Mouse (Mus musculus): ENCODE data around the gene Foxe1. TPM values are rescaled to one million over a fixed set of nuclear protein-coding genes. Genes with fewer than 3 reads are reported as not detected.
A peak's percentile ranks its signal among the peaks of the same experiment; 100 is the strongest.

The Foxe1 gene
- not detected in 2 replicates for total RNA-seq (2015; ENCODE audit: low replicate concordance)
- not detected in 2 replicates for total RNA-seq (2017; ENCODE audit: low replicate concordance)

GRCm38 (mm10) chr4:46343596-46344260, at the start of gene Foxe1:
Gene Foxe1 (plus strand): TSS chr4:46343609.
- no peak for ATAC-seq (replicated peaks; ENCODE audit: low FRiP score, poor library complexity, severe bottlenecking)

GRCm38 (mm10) chr4:46304071-46304470, 39.3 kb upstream of the Foxe1 start:
- ATAC-seq (replicated peaks; ENCODE audit: low FRiP score, poor library complexity, severe bottlenecking), result no peak

GRCm38 (mm10) chr4:46304757-46305384, 38.5 kb upstream of the Foxe1 start:
- ATAC-seq (replicated peaks; ENCODE audit: low FRiP score, poor library complexity, severe bottlenecking), result peak; percentile 76

- ATAC-seq (replicated peaks; ENCODE audit: low FRiP score, poor library complexity, severe bottlenecking), result no peak
Observed at GRCm38 (mm10) chr4:46305436-46305835, 38.0 kb upstream of the Foxe1 start.

GRCm38 (mm10) chr4:46307341-46307740, 36.1 kb upstream of the Foxe1 start:
- no peak for ATAC-seq (replicated peaks; ENCODE audit: low FRiP score, poor library complexity, severe bottlenecking)

GRCm38 (mm10) chr4:46307869-46308268, 35.5 kb upstream of the Foxe1 start:
- ATAC-seq (replicated peaks; ENCODE audit: low FRiP score, poor library complexity, severe bottlenecking), result no peak

- no peak for ATAC-seq (replicated peaks; ENCODE audit: low FRiP score, poor library complexity, severe bottlenecking)
Observed at GRCm38 (mm10) chr4:46311631-46312030, 31.8 kb upstream of the Foxe1 start.

GRCm38 (mm10) chr4:46321730-46322389, 21.5 kb upstream of the Foxe1 start:
- ATAC-seq (replicated peaks; ENCODE audit: low FRiP score, poor library complexity, severe bottlenecking), result no peak

- no peak for ATAC-seq (replicated peaks; ENCODE audit: low FRiP score, poor library complexity, severe bottlenecking)
Observed at GRCm38 (mm10) chr4:46322715-46323114, 20.7 kb upstream of the Foxe1 start.

GRCm38 (mm10) chr4:46328906-46329305, 14.5 kb upstream of the Foxe1 start:
- ATAC-seq (replicated peaks; ENCODE audit: low FRiP score, poor library complexity, severe bottlenecking), result no peak

- no peak for ATAC-seq (replicated peaks; ENCODE audit: low FRiP score, poor library complexity, severe bottlenecking)
Observed at GRCm38 (mm10) chr4:46335846-46336245, 7.6 kb upstream of the Foxe1 start.

GRCm38 (mm10) chr4:46337990-46338389, 5.4 kb upstream of the Foxe1 start:
- ATAC-seq (replicated peaks; ENCODE audit: low FRiP score, poor library complexity, severe bottlenecking), result no peak

- no peak for ATAC-seq (replicated peaks; ENCODE audit: low FRiP score, poor library complexity, severe bottlenecking)
Observed at GRCm38 (mm10) chr4:46339026-46339425, 4.4 kb upstream of the Foxe1 start.

- ATAC-seq (replicated peaks; ENCODE audit: low FRiP score, poor library complexity, severe bottlenecking), result no peak
Observed at GRCm38 (mm10) chr4:46339584-46339983, 3.8 kb upstream of the Foxe1 start.

- ATAC-seq (replicated peaks; ENCODE audit: low FRiP score, poor library complexity, severe bottlenecking), result no peak
Observed at GRCm38 (mm10) chr4:46341831-46342680, 1.4 kb upstream of the Foxe1 start.

- ATAC-seq (replicated peaks; ENCODE audit: low FRiP score, poor library complexity, severe bottlenecking), result no peak
Observed at GRCm38 (mm10) chr4:46342711-46343286, 610 bp upstream of the Foxe1 start.

GRCm38 (mm10) chr4:46344288-46344687, 879 bp downstream of the Foxe1 start:
- no peak for ATAC-seq (replicated peaks; ENCODE audit: low FRiP score, poor library complexity, severe bottlenecking)

- no peak for ATAC-seq (replicated peaks; ENCODE audit: low FRiP score, poor library complexity, severe bottlenecking)
Observed at GRCm38 (mm10) chr4:46345056-46345772, 1.8 kb downstream of the Foxe1 start.

- no peak for ATAC-seq (replicated peaks; ENCODE audit: low FRiP score, poor library complexity, severe bottlenecking)
Observed at GRCm38 (mm10) chr4:46345773-46346100, 2.3 kb downstream of the Foxe1 start.
